Mouse (Mus musculus) neural tube, embryonic 12.5 days (tissue): ENCODE data around the gene Nadsyn1. TPM values are rescaled to one million over a fixed set of nuclear protein-coding genes. Genes with fewer than 3 reads are reported as not detected.

ENCODE experiments used
- ATAC-seq: fragments of 200-750 bp; cut with Nextera tagmentation; 2 replicates; pipeline ENCODE4 v1.8.0; 2017; ENCODE audit warnings: low read depth, mild to moderate bottlenecking, moderate TSS enrichment, moderate library complexity; ENCODE audit not compliant: low FRiP score
- H3K27ac ChIP-seq: fragments of 300-500 bp; sonication (generic); 2 replicates; pipeline ENCODE4 v1.5.1; 2016
- H3K27me3 ChIP-seq: fragments of 300-500 bp; sonication (generic); replicated peaks from 2 replicates; pipeline ENCODE4 v1.6.1; 2016; ENCODE audit warnings: mild to moderate bottlenecking
- H3K36me3 ChIP-seq: fragments of 300-500 bp; sonication (generic); 2 replicates; pipeline ENCODE4 v1.6.1; 2016; ENCODE audit warnings: mild to moderate bottlenecking
- H3K4me1 ChIP-seq: fragments of 300-500 bp; sonication (generic); 2 replicates; pipeline ENCODE4 v1.6.1; 2016
- H3K4me2 ChIP-seq: fragments of 300-500 bp; sonication (generic); replicated peaks from 2 replicates; pipeline ENCODE4 v1.6.1; 2016; ENCODE audit warnings: mild to moderate bottlenecking
- H3K4me3 ChIP-seq: fragments of 300-500 bp; sonication (generic); 2 replicates; pipeline ENCODE4 v1.5.1; 2016
- H3K9ac ChIP-seq: fragments of 300-500 bp; sonication (generic); 2 replicates; pipeline ENCODE4 v1.6.1; 2016; ENCODE audit warnings: mild to moderate bottlenecking
- H3K9me3 ChIP-seq: fragments of 300-500 bp; sonication (generic); 2 replicates; pipeline ENCODE4 v1.6.1; 2016; ENCODE audit warnings: mild to moderate bottlenecking
- WGBS: fragments of 180-500 bp; shearing (Covaris S2); methylation state at CpG from one replicate; pipeline ENCODE4 v1.1.7; 2016; 5-methylcytosine and 5-hydroxymethylcytosine counted together
- polyA plus RNA-seq: library from polyadenylated mRNA; unstranded; fragments of >200 nt; fragmentation: Nextera tagmentation; extraction: Ambion mirVana; gene quantifications from 2 replicates; pipeline ENCODE4 v1.2.1, GENCODE M21; 2016

Gene Nadsyn1
- polyA plus RNA-seq, 1 experiment from 2014 or later: 11.4 TPM

DNA sequence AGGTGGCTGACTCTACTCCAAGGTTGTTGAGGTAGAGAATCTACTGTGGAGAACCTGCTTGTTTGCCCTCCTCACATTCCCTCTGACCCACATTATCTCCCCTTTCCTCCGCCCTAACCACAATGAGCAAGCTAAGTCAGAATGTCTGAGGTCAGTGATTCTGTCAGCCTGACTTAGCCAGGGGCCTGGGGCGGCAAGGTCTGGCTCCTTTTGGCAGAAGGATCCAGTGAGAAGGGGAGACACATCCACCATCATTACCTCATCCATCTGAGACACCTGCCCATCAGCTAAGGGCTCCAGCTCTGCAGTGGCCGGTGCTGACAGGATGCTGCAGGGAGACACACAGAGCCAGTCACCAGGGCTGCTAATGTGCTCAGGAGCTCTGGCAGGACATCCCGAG lies 23.9 kb downstream of the Nadsyn1 start:
- no peak for ATAC-seq
- Histone ChIP-seq H3K27ac (no peak overlapping the region), H3K4me1 (no peaks in the 10 kb centered on the region), H3K36me3 (peaks cover 77% of the 10 kb centered on the region), H3K4me2 (no peak overlapping the region), H3K27me3 (no peaks in the 10 kb centered on the region), H3K9ac (no peak overlapping the region), H3K9me3 (no peaks in the 10 kb centered on the region), H3K4me3 (no peak overlapping the region)
- WGBS: 88% methylated on average over 4 of the region's 4 CpGs

- ATAC-seq: no peak
Measured at GRCm38 (mm10) chr7:143793121-143793520, 29.5 kb downstream of the Nadsyn1 start.

GRCm38 (mm10) chr7:143792336-143792985 lies 30.2 kb downstream of the Nadsyn1 start:
- ATAC-seq: no peak
- H3K4me2 ChIP-seq: no peak overlapping the region

More at GRCm38 (mm10) chr7:143793121-143793520, 29.5 kb downstream of the Nadsyn1 start:
- no peak overlapping the region for H3K4me2 ChIP-seq
- no peak overlapping the region for H3K4me3 ChIP-seq
- WGBS: 61% methylated on average over 4 of the region's 4 CpGs
- no peaks in the 10 kb centered on the region for H3K27me3 ChIP-seq
- H3K36me3 ChIP-seq: peaks cover 30% of the 10 kb centered on the region
- H3K9me3 ChIP-seq: no peaks in the 10 kb centered on the region
- H3K4me1 ChIP-seq: no peaks in the 10 kb centered on the region
- no peak overlapping the region for H3K9ac ChIP-seq
- H3K27ac ChIP-seq: no peak overlapping the region

GRCm38 (mm10) chr7:143783996-143784829 lies 38.4 kb downstream of the Nadsyn1 start, which contains the start of gene Mrgpre:
Mrgpre (minus strand) TSS chr7:143784500.
- H3K27ac ChIP-seq: peak within 1 kb of the TSS; percentile 17; the same call in 1 of the 2 replicates
- peak; percentile 92 for ATAC-seq
- H3K36me3 ChIP-seq: no peaks in the 10 kb centered on the region
- peak within 1 kb of the TSS; percentile 38 for H3K4me3 ChIP-seq
- H3K9me3 ChIP-seq: no peaks in the 10 kb centered on the region
- H3K4me2 ChIP-seq: peak within 1 kb of the TSS; percentile 69
- peaks cover 18% of the 10 kb centered on the region for H3K4me1 ChIP-seq
- peak within 1 kb of the TSS; percentile 59 for H3K9ac ChIP-seq
- WGBS: 3% methylated on average over 21 of the region's 21 CpGs
- no peaks in the 10 kb centered on the region for H3K27me3 ChIP-seq

More at GRCm38 (mm10) chr7:143792336-143792985, 30.2 kb downstream of the Nadsyn1 start:
- Histone ChIP-seq H3K36me3 (peaks cover 23% of the 10 kb centered on the region), H3K27me3 (no peaks in the 10 kb centered on the region), H3K27ac (no peak overlapping the region), H3K4me3 (no peak overlapping the region), H3K9me3 (no peaks in the 10 kb centered on the region), H3K9ac (no peak overlapping the region), H3K4me1 (no peaks in the 10 kb centered on the region)
- 87% methylated on average over 6 of the region's 6 CpGs for WGBS

DNA sequence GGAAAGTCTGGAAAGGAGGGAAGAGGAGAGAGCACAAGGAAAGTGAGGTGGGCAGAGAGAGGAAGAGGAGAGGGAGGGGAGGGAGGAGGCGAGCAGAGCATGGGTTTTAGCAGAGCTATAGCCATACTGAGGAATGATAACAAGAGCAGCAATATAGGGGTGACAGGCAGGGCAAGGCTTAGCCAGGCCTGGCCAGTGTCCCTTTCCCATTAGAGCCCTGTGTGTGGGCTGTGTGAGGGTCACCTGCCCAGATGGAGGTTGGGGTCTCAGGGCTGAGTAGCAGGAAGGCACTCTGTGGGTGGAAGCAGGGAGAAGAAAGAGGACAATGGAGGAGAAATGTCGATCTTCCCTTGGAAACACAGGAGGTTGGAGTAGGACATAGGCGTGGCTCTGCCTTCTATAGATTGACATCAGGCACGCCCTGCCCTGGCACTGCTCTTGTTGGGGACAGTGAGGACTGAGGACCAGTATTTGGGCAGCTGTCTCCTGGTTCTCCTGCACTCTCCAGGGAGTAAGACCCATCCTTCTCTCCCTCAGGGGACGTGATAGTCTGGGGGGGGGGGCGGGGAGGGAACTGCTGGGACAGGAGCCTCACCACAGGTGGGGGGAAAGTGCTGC lies 39.2 kb downstream of the Nadsyn1 start:
- Histone ChIP-seq H3K9ac (peak overlapping the region; percentile 59), H3K36me3 (no peaks in the 10 kb centered on the region), H3K4me3 (peak overlapping the region; percentile 38), H3K27me3 (no peaks in the 10 kb centered on the region), H3K27ac (peak overlapping the region; percentile 17; the same call in 1 of the 2 replicates), H3K4me1 (peaks cover 18% of the 10 kb centered on the region), H3K4me2 (peak overlapping the region; percentile 69), H3K9me3 (no peaks in the 10 kb centered on the region)
- WGBS: 12% methylated on average over 6 of the region's 6 CpGs
- ATAC-seq: peak; percentile 61

DNA sequence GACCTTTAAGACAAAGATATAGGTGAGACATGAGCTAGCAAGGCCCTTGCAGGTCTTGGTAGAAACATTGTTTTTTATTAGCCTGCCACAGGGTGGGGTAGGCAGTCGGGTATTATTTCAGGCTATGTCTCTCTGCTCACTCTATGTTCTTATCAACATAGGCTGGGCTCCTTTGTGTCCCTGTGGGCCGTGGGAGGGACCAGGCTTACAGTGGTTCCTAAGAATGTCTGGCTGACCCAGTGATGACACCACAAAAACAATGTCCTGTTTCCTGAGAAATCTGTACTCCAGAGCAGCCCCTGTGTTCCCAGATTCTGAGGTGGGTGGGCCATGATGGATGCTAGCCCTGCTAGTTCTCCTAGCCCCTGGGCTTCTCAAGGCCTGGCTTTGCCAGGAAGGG lies 45.3 kb downstream of the Nadsyn1 start:
- H3K4me2 ChIP-seq: no peak overlapping the region
- no peaks in the 10 kb centered on the region for H3K4me1 ChIP-seq
- whole genome bisulfite sequencing: 72% methylated on average over 2 of the region's 2 CpGs
- no peak for ATAC-seq
- H3K27me3 ChIP-seq: no peaks in the 10 kb centered on the region
- H3K4me3 ChIP-seq: no peak overlapping the region
- H3K36me3 ChIP-seq: no peaks in the 10 kb centered on the region
- H3K27ac ChIP-seq: no peak overlapping the region
- H3K9ac ChIP-seq: no peak overlapping the region
- no peaks in the 10 kb centered on the region for H3K9me3 ChIP-seq

DNA sequence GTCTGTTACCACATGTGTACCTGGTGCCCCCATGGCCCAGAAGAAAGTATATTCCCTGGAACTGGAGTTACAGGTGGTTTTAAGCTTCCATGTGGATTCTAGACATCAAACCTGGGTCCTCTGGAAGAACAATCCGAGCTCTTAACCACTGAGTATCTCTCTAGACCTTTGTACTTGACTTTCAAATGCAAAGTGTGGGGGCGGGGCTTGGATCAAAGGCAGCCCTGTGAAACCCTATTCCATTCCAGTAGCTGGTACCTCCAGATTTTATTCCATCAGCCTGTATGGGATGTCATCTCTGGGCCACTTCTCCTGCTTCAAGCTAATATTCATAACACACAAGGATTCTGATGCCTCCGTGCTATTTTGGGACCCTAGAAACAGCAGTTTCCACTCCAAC lies 46.5 kb downstream of the Nadsyn1 start:
- 30% methylated on average over 3 of the region's 3 CpGs for WGBS
- H3K9ac ChIP-seq: no peak overlapping the region
- no peak overlapping the region for H3K27ac ChIP-seq
- H3K9me3 ChIP-seq: no peaks in the 10 kb centered on the region
- no peaks in the 10 kb centered on the region for H3K36me3 ChIP-seq
- ATAC-seq: no peak
- no peak overlapping the region for H3K4me3 ChIP-seq
- no peaks in the 10 kb centered on the region for H3K27me3 ChIP-seq
- no peaks in the 10 kb centered on the region for H3K4me1 ChIP-seq
- H3K4me2 ChIP-seq: no peak overlapping the region

GRCm38 (mm10) chr7:143769461-143769860 lies 53.2 kb downstream of the Nadsyn1 start:
- H3K27me3 ChIP-seq: peaks cover 14% of the 10 kb centered on the region
- no peak for ATAC-seq

DNA sequence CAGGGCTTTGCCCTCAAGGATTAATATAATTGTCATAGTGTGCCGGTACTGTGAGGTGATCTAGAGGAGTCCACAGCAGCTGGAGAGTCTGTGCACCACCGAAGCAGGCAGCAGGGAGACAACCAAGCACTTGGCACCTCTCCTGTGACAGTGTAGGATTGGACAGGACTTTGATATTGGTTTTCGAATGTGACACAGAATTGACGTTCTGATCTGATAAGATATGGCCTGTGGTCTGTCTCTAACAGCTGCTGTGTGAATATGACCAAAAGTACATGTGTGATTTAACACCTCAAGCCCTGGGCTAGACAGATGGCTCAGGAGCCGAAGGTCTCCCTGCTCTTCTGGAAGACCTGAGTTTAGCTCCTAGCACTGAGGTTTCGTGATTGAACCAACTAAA lies 54.4 kb downstream of the Nadsyn1 start:
- 82% methylated on average over 6 of the region's 6 CpGs for WGBS
- no peak overlapping the region for H3K27ac ChIP-seq
- no peak overlapping the region for H3K4me3 ChIP-seq
- H3K9ac ChIP-seq: no peak overlapping the region
- ATAC-seq: no peak
- peaks cover 18% of the 10 kb centered on the region for H3K27me3 ChIP-seq
- H3K4me2 ChIP-seq: no peak overlapping the region
- no peaks in the 10 kb centered on the region for H3K9me3 ChIP-seq
- no peaks in the 10 kb centered on the region for H3K36me3 ChIP-seq
- H3K4me1 ChIP-seq: no peaks in the 10 kb centered on the region

More at GRCm38 (mm10) chr7:143769461-143769860, 53.2 kb downstream of the Nadsyn1 start:
- Histone ChIP-seq H3K4me3 (no peak overlapping the region), H3K9me3 (no peaks in the 10 kb centered on the region), H3K4me1 (no peaks in the 10 kb centered on the region), H3K27ac (no peak overlapping the region), H3K4me2 (no peak overlapping the region), H3K9ac (no peak overlapping the region), H3K36me3 (no peaks in the 10 kb centered on the region)
- WGBS: 60% methylated on average over 1 of the region's 1 CpGs

- Histone ChIP-seq H3K4me1 (no peaks in the 10 kb centered on the region), H3K9me3 (no peaks in the 10 kb centered on the region), H3K4me2 (no peak within 1 kb of the TSS), H3K27me3 (peaks cover 23% of the 10 kb centered on the region), H3K4me3 (no peak within 1 kb of the TSS), H3K9ac (no peak within 1 kb of the TSS), H3K36me3 (no peaks in the 10 kb centered on the region), H3K27ac (no peak within 1 kb of the TSS)
- no peak for ATAC-seq
- 50% methylated on average over 6 of the region's 6 CpGs for WGBS
Measured at GRCm38 (mm10) chr7:143766893-143767292, 55.8 kb downstream of the Nadsyn1 start, which contains the start of gene Mrgprg. Mrgprg (minus strand) TSS chr7:143766993.

- Histone ChIP-seq H3K9ac (no peak overlapping the region), H3K4me3 (no peak overlapping the region), H3K27ac (no peak overlapping the region), H3K27me3 (peaks cover 23% of the 10 kb centered on the region), H3K4me2 (no peak overlapping the region), H3K36me3 (no peaks in the 10 kb centered on the region), H3K4me1 (no peaks in the 10 kb centered on the region), H3K9me3 (no peaks in the 10 kb centered on the region)
- WGBS: 78% methylated on average over 19 of the region's 19 CpGs
- no peak for ATAC-seq
Measured at GRCm38 (mm10) chr7:143764876-143765530, 57.6 kb downstream of the Nadsyn1 start.

DNA sequence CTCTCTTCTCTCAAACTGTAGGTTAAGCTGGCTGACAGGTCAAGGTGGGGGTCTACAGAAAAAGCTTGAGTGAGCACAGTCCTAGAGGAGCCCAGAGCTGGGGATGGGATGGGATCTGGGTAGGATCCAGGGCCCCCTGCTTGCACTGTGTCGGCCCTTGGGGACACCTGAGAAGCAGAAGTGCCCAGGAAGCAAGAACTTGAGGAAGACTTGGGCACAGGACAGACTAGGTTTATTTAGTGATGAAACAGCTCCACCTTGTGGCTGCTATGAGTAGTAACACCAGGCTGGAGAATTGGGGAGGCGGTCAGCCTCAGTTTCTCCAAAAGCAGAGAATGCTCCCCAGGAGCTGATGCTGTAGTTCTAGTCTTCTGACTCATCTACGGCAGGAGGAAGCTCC lies 58.9 kb downstream of the Nadsyn1 start:
- WGBS: 21% methylated on average over 3 of the region's 3 CpGs
- Histone ChIP-seq H3K4me3 (no peak overlapping the region), H3K9me3 (no peaks in the 10 kb centered on the region), H3K27me3 (peaks cover 23% of the 10 kb centered on the region), H3K4me2 (no peak overlapping the region), H3K9ac (no peak overlapping the region), H3K36me3 (no peaks in the 10 kb centered on the region), H3K4me1 (no peaks in the 10 kb centered on the region), H3K27ac (no peak overlapping the region)
- ATAC-seq: no peak
